Mouse (Mus musculus): Measurements from ENCODE around the gene Nemp2. TPM values are rescaled to one million over a fixed set of nuclear protein-coding genes. Genes with fewer than 3 reads are reported as not detected.

The Nemp2 gene
- polyA plus RNA-seq, 1 experiment: 27.2 TPM

- no peak for TF ChIP-seq POLR2A (IDR thresholded peaks at IDR 0.05; ENCODE audit: control insufficient read depth, low read depth, low read length)
- TF ChIP-seq CTCF (IDR thresholded peaks at IDR 0.05; ENCODE audit: control insufficient read depth, insufficient read depth, insufficient replicate concordance, low read depth, low read length): no peak
- Histone ChIP-seq H3K4me1 (ENCODE audit: control insufficient read depth, insufficient read depth, low read length) (no peaks in the 10 kb centered on the region), H3K36me3 (ENCODE audit: control insufficient read depth, insufficient read depth, low read length) (no peaks in the 10 kb centered on the region), H3K27me3 (ENCODE audit: control insufficient read depth, insufficient read depth, low read length) (no peaks in the 10 kb centered on the region), H3K4me3 (ENCODE audit: control insufficient read depth, low read depth, low read length) (no peak overlapping the region), H3K27ac (ENCODE audit: control insufficient read depth, insufficient read depth, low read depth, low read length) (no peak overlapping the region)
Observed at GRCm38 (mm10) chr1:52653366-52653765, 22.9 kb downstream of the Nemp2 start.

- H3K36me3 ChIP-seq (ENCODE audit: control insufficient read depth, insufficient read depth, low read length): no peaks in the 10 kb centered on the region
- TF ChIP-seq POLR2A (IDR thresholded peaks at IDR 0.05; ENCODE audit: control insufficient read depth, low read depth, low read length) (no peak), CTCF (IDR thresholded peaks at IDR 0.05; ENCODE audit: control insufficient read depth, insufficient read depth, insufficient replicate concordance, low read depth, low read length) (no peak)
- H3K27me3 ChIP-seq (ENCODE audit: control insufficient read depth, insufficient read depth, low read length): no peaks in the 10 kb centered on the region
- no peak overlapping the region for H3K4me3 ChIP-seq (ENCODE audit: control insufficient read depth, low read depth, low read length)
- no peak overlapping the region for H3K27ac ChIP-seq (ENCODE audit: control insufficient read depth, insufficient read depth, low read depth, low read length)
- no peaks in the 10 kb centered on the region for H3K4me1 ChIP-seq (ENCODE audit: control insufficient read depth, insufficient read depth, low read length)
Observed at GRCm38 (mm10) chr1:52655153-52655552, 24.6 kb downstream of the Nemp2 start.

GRCm38 (mm10) chr1:52658160-52658559 lies 27.7 kb downstream of the Nemp2 start:
- Histone ChIP-seq H3K4me1 (ENCODE audit: control insufficient read depth, insufficient read depth, low read length) (0 out of 2 replicates have a peak, but pooled peaks cover 2% of the 10 kb centered on the region), H3K36me3 (ENCODE audit: control insufficient read depth, insufficient read depth, low read length) (no peaks in the 10 kb centered on the region), H3K27ac (ENCODE audit: control insufficient read depth, insufficient read depth, low read depth, low read length) (no peak overlapping the region), H3K27me3 (ENCODE audit: control insufficient read depth, insufficient read depth, low read length) (no peaks in the 10 kb centered on the region), H3K4me3 (ENCODE audit: control insufficient read depth, low read depth, low read length) (no peak overlapping the region)
- TF ChIP-seq POLR2A (IDR thresholded peaks at IDR 0.05; ENCODE audit: control insufficient read depth, low read depth, low read length): no peak
- TF ChIP-seq CTCF (IDR thresholded peaks at IDR 0.05; ENCODE audit: control insufficient read depth, insufficient read depth, insufficient replicate concordance, low read depth, low read length): no peak

GRCm38 (mm10) chr1:52660278-52660677 lies 29.8 kb downstream of the Nemp2 start:
- 0 out of 2 replicates have a peak, but pooled peaks cover 2% of the 10 kb centered on the region for H3K4me1 ChIP-seq (ENCODE audit: control insufficient read depth, insufficient read depth, low read length)
- H3K36me3 ChIP-seq (ENCODE audit: control insufficient read depth, insufficient read depth, low read length): no peaks in the 10 kb centered on the region
- H3K27me3 ChIP-seq (ENCODE audit: control insufficient read depth, insufficient read depth, low read length): no peaks in the 10 kb centered on the region
- H3K4me3 ChIP-seq (ENCODE audit: control insufficient read depth, low read depth, low read length): no peak overlapping the region
- H3K27ac ChIP-seq (ENCODE audit: control insufficient read depth, insufficient read depth, low read depth, low read length): no peak overlapping the region
- TF ChIP-seq POLR2A (IDR thresholded peaks at IDR 0.05; ENCODE audit: control insufficient read depth, low read depth, low read length): no peak
- no peak for TF ChIP-seq CTCF (IDR thresholded peaks at IDR 0.05; ENCODE audit: control insufficient read depth, insufficient read depth, insufficient replicate concordance, low read depth, low read length)

GRCm38 (mm10) chr1:52660765-52661164 lies 30.3 kb downstream of the Nemp2 start:
- Histone ChIP-seq H3K36me3 (ENCODE audit: control insufficient read depth, insufficient read depth, low read length) (no peaks in the 10 kb centered on the region), H3K27ac (ENCODE audit: control insufficient read depth, insufficient read depth, low read depth, low read length) (no peak overlapping the region), H3K4me1 (ENCODE audit: control insufficient read depth, insufficient read depth, low read length) (0 out of 2 replicates have a peak, but pooled peaks cover 2% of the 10 kb centered on the region), H3K4me3 (ENCODE audit: control insufficient read depth, low read depth, low read length) (no peak overlapping the region), H3K27me3 (ENCODE audit: control insufficient read depth, insufficient read depth, low read length) (no peaks in the 10 kb centered on the region)
- TF ChIP-seq CTCF (IDR thresholded peaks at IDR 0.05; ENCODE audit: control insufficient read depth, insufficient read depth, insufficient replicate concordance, low read depth, low read length): no peak
- TF ChIP-seq POLR2A (IDR thresholded peaks at IDR 0.05; ENCODE audit: control insufficient read depth, low read depth, low read length): no peak

GRCm38 (mm10) chr1:52663228-52663627 lies 32.7 kb downstream of the Nemp2 start:
- TF ChIP-seq CTCF (IDR thresholded peaks at IDR 0.05; ENCODE audit: control insufficient read depth, insufficient read depth, insufficient replicate concordance, low read depth, low read length) (no peak), POLR2A (IDR thresholded peaks at IDR 0.05; ENCODE audit: control insufficient read depth, low read depth, low read length) (no peak)
- Histone ChIP-seq H3K27ac (ENCODE audit: control insufficient read depth, insufficient read depth, low read depth, low read length) (no peak overlapping the region), H3K4me3 (ENCODE audit: control insufficient read depth, low read depth, low read length) (no peak overlapping the region), H3K4me1 (ENCODE audit: control insufficient read depth, insufficient read depth, low read length) (0 out of 2 replicates have a peak, but pooled peaks cover 2% of the 10 kb centered on the region), H3K27me3 (ENCODE audit: control insufficient read depth, insufficient read depth, low read length) (no peaks in the 10 kb centered on the region), H3K36me3 (ENCODE audit: control insufficient read depth, insufficient read depth, low read length) (no peaks in the 10 kb centered on the region)

- Histone ChIP-seq H3K27ac (ENCODE audit: control insufficient read depth, insufficient read depth, low read depth, low read length) (no peak overlapping the region), H3K27me3 (ENCODE audit: control insufficient read depth, insufficient read depth, low read length) (no peaks in the 10 kb centered on the region), H3K4me1 (ENCODE audit: control insufficient read depth, insufficient read depth, low read length) (no peaks in the 10 kb centered on the region), H3K4me3 (ENCODE audit: control insufficient read depth, low read depth, low read length) (no peak overlapping the region), H3K36me3 (ENCODE audit: control insufficient read depth, insufficient read depth, low read length) (no peaks in the 10 kb centered on the region)
- TF ChIP-seq POLR2A (IDR thresholded peaks at IDR 0.05; ENCODE audit: control insufficient read depth, low read depth, low read length) (no peak), CTCF (IDR thresholded peaks at IDR 0.05; ENCODE audit: control insufficient read depth, insufficient read depth, insufficient replicate concordance, low read depth, low read length) (no peak)
Observed at GRCm38 (mm10) chr1:52668743-52669323, 38.3 kb downstream of the Nemp2 start.

Measured in testis, adult 2 months (tissue).